Mouse (Mus musculus) bone marrow, adult 2 months (tissue): ENCODE measurements at regions not wholly inside any gene's neighbourhood (a gene's known extent, or its start where the extent isn't known, plus 50 kb on each side); places are given as distances from the start of the nearest gene placed in this dataset.

ENCODE experiments used
- CTCF ChIP-seq: fragments of 200-500 bp; IDR thresholded peaks from 2 replicates; pipeline ENCODE4 v1.5.1; 2011; ENCODE audit warnings: low read length, control low read depth; ENCODE audit not compliant: control insufficient read depth, insufficient read depth
- POLR2A ChIP-seq: fragments of 200-500 bp; IDR thresholded peaks from 2 replicates; pipeline ENCODE4 v1.6.1; 2011; ENCODE audit warnings: low read depth, mild to moderate bottlenecking, control low read depth, low read length, borderline replicate concordance; ENCODE audit not compliant: control insufficient read depth

- no peak for TF ChIP-seq CTCF
- no peak for TF ChIP-seq POLR2A
Observed at GRCm38 (mm10) chr17:73032326-73032725, 75.5 kb upstream of the Lclat1 start.
